Mouse (Mus musculus): ENCODE measurements around the gene Kcnd3.

DNA sequence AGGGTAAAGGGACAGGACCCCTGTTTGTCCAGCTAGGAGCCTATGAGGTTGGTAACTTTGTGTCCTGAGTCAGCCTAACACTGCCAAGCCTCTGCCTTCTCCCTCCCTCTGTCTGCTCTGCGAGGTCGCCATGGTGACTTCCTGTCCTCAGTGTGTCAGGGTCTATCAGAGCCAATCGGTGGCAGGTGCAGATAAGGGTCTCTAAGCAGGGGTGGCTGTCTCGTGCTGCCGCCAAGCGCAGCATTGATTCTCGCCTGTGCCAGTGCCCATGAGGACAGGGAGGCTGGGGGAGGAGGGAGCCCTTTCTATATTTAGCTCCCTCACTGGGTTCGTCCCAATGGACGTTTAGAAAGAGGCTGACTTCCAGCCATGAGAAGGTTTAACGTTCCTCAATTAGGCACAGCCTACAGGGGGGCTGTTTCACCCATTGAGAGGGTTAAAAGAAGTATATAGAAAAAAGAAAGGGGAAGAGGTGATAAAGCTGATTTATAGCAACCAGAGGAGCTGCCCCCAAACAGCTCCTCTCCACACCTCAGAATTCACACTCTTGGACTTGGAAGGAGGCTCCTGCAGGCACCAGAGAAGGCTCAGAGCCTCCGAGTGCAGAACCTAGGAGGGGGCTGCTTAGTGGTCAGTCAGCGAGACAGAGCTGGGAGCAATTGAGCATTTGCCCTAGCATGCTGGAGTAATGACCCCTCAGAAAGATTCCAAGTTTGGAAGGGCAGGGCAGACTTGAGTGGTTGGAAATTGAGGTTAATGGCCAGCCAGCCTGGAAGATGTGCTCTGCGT lies 86.9 kb downstream of the Kcnd3 start:
- TF ChIP-seq CTCF (IDR thresholded peaks at IDR 0.05; ENCODE audit: low read depth, low read length): no peak
- TF ChIP-seq GATA1 (IDR thresholded peaks at IDR 0.05; ENCODE audit: borderline replicate concordance, low read length): no peak
- TF ChIP-seq TAL1 (conservative IDR thresholded peaks at IDR 0.05; ENCODE audit: low read depth, low read length): no peak
- TF ChIP-seq POLR2AphosphoS5 (IDR thresholded peaks at IDR 0.05; ENCODE audit: insufficient replicate concordance, low read depth, low read length): no peak
